Mouse (Mus musculus): ENCODE data around the gene Ramp1. TPM values are rescaled to one million over a fixed set of nuclear protein-coding genes. Genes with fewer than 3 reads are reported as not detected.

Ramp1 gene
- polyA plus RNA-seq, 1 experiment: 15.8 TPM

- H3K27ac ChIP-seq (ENCODE audit: insufficient read depth, low read length): no peak overlapping the region
Observed at GRCm38 (mm10) chr1:91207334-91208074, 27.9 kb downstream of the Ramp1 start.

DNA sequence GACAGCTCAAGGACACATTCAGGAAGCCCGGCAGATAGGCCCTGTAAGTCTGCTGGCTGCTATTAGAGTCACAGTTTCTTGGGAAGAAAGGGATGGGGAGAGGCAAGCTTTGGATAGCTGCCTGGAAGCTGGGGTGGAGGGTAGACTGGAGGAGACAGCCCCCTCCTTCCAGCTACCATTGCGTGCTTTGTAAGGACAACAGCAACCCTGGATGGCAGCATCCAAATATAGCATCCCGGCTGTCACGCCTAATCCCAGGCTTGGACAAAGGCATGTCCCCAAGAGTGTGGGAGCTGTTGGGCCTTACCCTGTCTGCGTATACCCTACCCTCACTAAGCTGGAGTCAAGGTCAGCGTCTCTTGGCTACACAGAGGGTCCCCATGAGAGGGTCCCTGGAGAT, 29.7 kb downstream of the Ramp1 start:
- no peak overlapping the region for H3K4me3 ChIP-seq (ENCODE audit: extremely low read depth, insufficient read depth, insufficient read length)
- H3K27ac ChIP-seq (ENCODE audit: insufficient read depth, low read length): no peak overlapping the region
- 91% methylated on average over 6 of the region's 6 CpGs for WGBS
- no peaks in the 10 kb centered on the region for H3K27me3 ChIP-seq (ENCODE audit: control insufficient read depth, insufficient read depth, low read length)
- DNase-seq (ENCODE audit: low read depth in 1 of 2, low spot score in 2 of 2): no peak
- H3K36me3 ChIP-seq (ENCODE audit: control insufficient read depth, insufficient read depth, low read length): no peaks in the 10 kb centered on the region
- peaks cover 2% of the 10 kb centered on the region; the same call in 1 of the 2 replicates for H3K4me1 ChIP-seq (ENCODE audit: control insufficient read depth, insufficient read depth, insufficient read length)
- TF ChIP-seq POLR2A (IDR thresholded peaks at IDR 0.05; ENCODE audit: low read depth, low read length) (no peak), CTCF (IDR thresholded peaks at IDR 0.05; ENCODE audit: extremely low read depth, insufficient read depth, insufficient read length, insufficient replicate concordance) (no peak)

More at GRCm38 (mm10) chr1:91207334-91208074, 27.9 kb downstream of the Ramp1 start:
- no peak for DNase-seq (ENCODE audit: low read depth in 1 of 2, low spot score in 2 of 2)
- no peaks in the 10 kb centered on the region for H3K36me3 ChIP-seq (ENCODE audit: control insufficient read depth, insufficient read depth, low read length)
- H3K4me1 ChIP-seq (ENCODE audit: control insufficient read depth, insufficient read depth, insufficient read length): peaks cover 2% of the 10 kb centered on the region; the same call in 1 of the 2 replicates
- no peak overlapping the region for H3K4me3 ChIP-seq (ENCODE audit: extremely low read depth, insufficient read depth, insufficient read length)
- no peaks in the 10 kb centered on the region for H3K27me3 ChIP-seq (ENCODE audit: control insufficient read depth, insufficient read depth, low read length)
- 84% methylated on average over 3 of the region's 3 CpGs for WGBS
- TF ChIP-seq CTCF (IDR thresholded peaks at IDR 0.05; ENCODE audit: extremely low read depth, insufficient read depth, insufficient read length, insufficient replicate concordance) (no peak), POLR2A (IDR thresholded peaks at IDR 0.05; ENCODE audit: low read depth, low read length) (no peak)

DNA sequence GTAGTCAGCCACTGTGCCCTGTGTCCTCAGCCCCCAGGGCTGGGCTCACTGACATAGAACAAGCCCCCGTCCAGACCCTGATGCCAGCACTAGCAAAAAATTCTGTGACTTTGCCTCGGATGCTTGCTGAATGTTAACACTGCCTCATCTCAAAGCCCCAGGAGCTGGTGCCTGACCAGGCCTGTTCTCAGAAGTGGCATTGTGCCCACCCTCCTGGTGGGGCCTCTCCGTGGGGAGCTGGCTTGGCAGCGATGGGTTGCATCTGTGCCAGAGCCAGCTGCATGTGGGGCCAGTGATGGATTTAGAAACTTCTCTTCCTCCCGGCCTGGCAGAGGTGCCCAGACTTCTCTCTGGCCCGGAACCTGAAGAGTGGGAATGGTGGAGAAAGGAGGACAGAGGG, 30.2 kb downstream of the Ramp1 start:
- no peak for DNase-seq (ENCODE audit: low read depth in 1 of 2, low spot score in 2 of 2)
- H3K4me3 ChIP-seq (ENCODE audit: extremely low read depth, insufficient read depth, insufficient read length): no peak overlapping the region
- no peaks in the 10 kb centered on the region for H3K36me3 ChIP-seq (ENCODE audit: control insufficient read depth, insufficient read depth, low read length)
- H3K27me3 ChIP-seq (ENCODE audit: control insufficient read depth, insufficient read depth, low read length): no peaks in the 10 kb centered on the region
- TF ChIP-seq POLR2A (IDR thresholded peaks at IDR 0.05; ENCODE audit: low read depth, low read length) (no peak), CTCF (IDR thresholded peaks at IDR 0.05; ENCODE audit: extremely low read depth, insufficient read depth, insufficient read length, insufficient replicate concordance) (no peak)
- H3K4me1 ChIP-seq (ENCODE audit: control insufficient read depth, insufficient read depth, insufficient read length): peaks cover 2% of the 10 kb centered on the region; the same call in 1 of the 2 replicates
- no peak overlapping the region for H3K27ac ChIP-seq (ENCODE audit: insufficient read depth, low read length)
- 84% methylated on average over 6 of the region's 6 CpGs for WGBS

DNA sequence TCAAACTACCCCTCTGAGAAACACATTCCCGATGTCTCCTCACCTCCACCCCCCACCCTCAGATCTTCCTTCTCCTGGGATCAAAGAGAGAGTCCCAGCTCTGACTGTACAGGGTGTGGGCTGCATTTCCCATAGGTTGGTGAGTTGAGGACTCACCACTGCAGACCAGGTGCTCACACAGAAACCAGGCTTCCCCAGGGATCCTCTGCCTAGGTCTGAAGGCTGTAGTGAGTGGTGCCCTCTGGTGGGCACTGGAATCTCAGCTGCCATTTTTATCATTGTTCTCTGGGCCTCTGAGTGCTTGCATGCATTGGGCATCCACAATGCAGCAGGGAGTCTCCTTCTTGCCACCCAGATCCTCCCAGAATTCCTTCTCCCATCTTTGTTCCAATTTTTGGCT, 31.5 kb downstream of the Ramp1 start:
- WGBS: 94% methylated on average over 1 of the region's 1 CpGs
- peak; percentile 19 to 40 for DNase-seq (ENCODE audit: low read depth in 1 of 2, low spot score in 2 of 2)
- H3K4me1 ChIP-seq (ENCODE audit: control insufficient read depth, insufficient read depth, insufficient read length): peaks cover 5% of the 10 kb centered on the region; the same call in 1 of the 2 replicates

GRCm38 (mm10) chr1:91211591-91212008, 32.0 kb downstream of the Ramp1 start:
- Histone ChIP-seq H3K27ac (ENCODE audit: insufficient read depth, low read length) (no peak overlapping the region), H3K4me1 (ENCODE audit: control insufficient read depth, insufficient read depth, insufficient read length) (peaks cover 6% of the 10 kb centered on the region; the same call in 1 of the 2 replicates), H3K4me3 (ENCODE audit: extremely low read depth, insufficient read depth, insufficient read length) (no peak overlapping the region), H3K27me3 (ENCODE audit: control insufficient read depth, insufficient read depth, low read length) (no peaks in the 10 kb centered on the region), H3K36me3 (ENCODE audit: control insufficient read depth, insufficient read depth, low read length) (no peaks in the 10 kb centered on the region)
- DNase-seq (ENCODE audit: low read depth in 1 of 2, low spot score in 2 of 2): no peak
- TF ChIP-seq CTCF (IDR thresholded peaks at IDR 0.05; ENCODE audit: extremely low read depth, insufficient read depth, insufficient read length, insufficient replicate concordance): no peak
- no peak for TF ChIP-seq POLR2A (IDR thresholded peaks at IDR 0.05; ENCODE audit: low read depth, low read length)
- 82% methylated on average over 7 of the region's 7 CpGs for WGBS

More for the DNA sequence above, 31.5 kb downstream of the Ramp1 start:
- Histone ChIP-seq H3K36me3 (ENCODE audit: control insufficient read depth, insufficient read depth, low read length) (no peaks in the 10 kb centered on the region), H3K27ac (ENCODE audit: insufficient read depth, low read length) (no peak overlapping the region), H3K4me3 (ENCODE audit: extremely low read depth, insufficient read depth, insufficient read length) (no peak overlapping the region), H3K27me3 (ENCODE audit: control insufficient read depth, insufficient read depth, low read length) (no peaks in the 10 kb centered on the region)
- TF ChIP-seq CTCF (IDR thresholded peaks at IDR 0.05; ENCODE audit: extremely low read depth, insufficient read depth, insufficient read length, insufficient replicate concordance) (peak; percentile 75; the same call in 1 of the 2 replicates), POLR2A (IDR thresholded peaks at IDR 0.05; ENCODE audit: low read depth, low read length) (no peak)

GRCm38 (mm10) chr1:91215264-91215663, 35.6 kb downstream of the Ramp1 start:
- Histone ChIP-seq H3K4me3 (ENCODE audit: extremely low read depth, insufficient read depth, insufficient read length) (no peak overlapping the region), H3K36me3 (ENCODE audit: control insufficient read depth, insufficient read depth, low read length) (no peaks in the 10 kb centered on the region), H3K27ac (ENCODE audit: insufficient read depth, low read length) (no peak overlapping the region), H3K4me1 (ENCODE audit: control insufficient read depth, insufficient read depth, insufficient read length) (peaks cover 14% of the 10 kb centered on the region; the same call in 1 of the 2 replicates), H3K27me3 (ENCODE audit: control insufficient read depth, insufficient read depth, low read length) (no peaks in the 10 kb centered on the region)
- no peak for DNase-seq (ENCODE audit: low read depth in 1 of 2, low spot score in 2 of 2)
- WGBS: 89% methylated on average over 1 of the region's 1 CpGs
- no peak for TF ChIP-seq CTCF (IDR thresholded peaks at IDR 0.05; ENCODE audit: extremely low read depth, insufficient read depth, insufficient read length, insufficient replicate concordance)
- no peak for TF ChIP-seq POLR2A (IDR thresholded peaks at IDR 0.05; ENCODE audit: low read depth, low read length)

- Histone ChIP-seq H3K27ac (ENCODE audit: insufficient read depth, low read length) (no peak overlapping the region), H3K4me3 (ENCODE audit: extremely low read depth, insufficient read depth, insufficient read length) (no peak overlapping the region), H3K4me1 (ENCODE audit: control insufficient read depth, insufficient read depth, insufficient read length) (peaks cover 13% of the 10 kb centered on the region; the same call in 1 of the 2 replicates), H3K27me3 (ENCODE audit: control insufficient read depth, insufficient read depth, low read length) (no peaks in the 10 kb centered on the region), H3K36me3 (ENCODE audit: control insufficient read depth, insufficient read depth, low read length) (no peaks in the 10 kb centered on the region)
- no peak for DNase-seq (ENCODE audit: low read depth in 1 of 2, low spot score in 2 of 2)
- no peak for TF ChIP-seq POLR2A (IDR thresholded peaks at IDR 0.05; ENCODE audit: low read depth, low read length)
- TF ChIP-seq CTCF (IDR thresholded peaks at IDR 0.05; ENCODE audit: extremely low read depth, insufficient read depth, insufficient read length, insufficient replicate concordance): no peak
- 3% methylated on average over 1 of the region's 1 CpGs for WGBS
Observed at GRCm38 (mm10) chr1:91215981-91216380, 36.4 kb downstream of the Ramp1 start.
